In the genomic region with DNA sequence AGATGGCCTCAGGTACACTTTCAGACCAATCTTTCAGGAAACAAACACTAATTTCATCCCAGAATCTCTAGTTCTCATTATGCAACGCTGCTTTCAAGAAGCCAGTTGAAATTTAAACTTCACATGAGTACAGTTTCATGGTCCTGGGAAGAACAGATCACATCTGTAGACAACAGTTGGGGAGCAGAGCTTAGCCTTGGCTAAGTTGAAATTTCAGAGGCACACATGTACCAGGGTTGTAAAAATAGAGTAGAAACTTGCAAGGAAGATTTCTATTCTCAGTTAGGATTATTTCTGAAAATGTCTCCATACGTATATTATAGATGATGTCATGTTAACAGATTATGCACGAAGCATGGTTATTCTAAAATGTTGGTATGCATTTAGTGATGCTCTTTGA, we compare ENCODE assay signal across 20 mouse cellular contexts.
DNase-seq lines count a peak whose midpoint lies in the region; ATAC-seq and TF ChIP-seq lines count a peak whose summit lies in the region.
"Had no signal": no experiment of that assay in that cellular context is flagged by ENCODE, and none has a peak within 500 bp of the region (broad histone marks: within the 10 kb centered on the region; RNA-seq: fewer than 3 reads in every experiment).

No protein-coding gene starts in this region.

- intact Hi-C loops in left cerebral cortex, adult 2 months (cut with DNase I), result loop anchor here (5.0 to 10.0 kb wide), 3 partner anchors 184 to 574 kb away; no protein-coding TSS in a partner anchor
- intact Hi-C loops in left cerebral cortex, postnatal 10 days (cut with DNase I), result no loop called here

- DNase-seq in frontal cortex, postnatal 36 days (ENCODE audit: low spot score in 2 of 2), result no peak
- no peak for DNase-seq in left cerebral cortex, adult 2 months (ENCODE audit: extremely low spot score in 1 of 2, low spot score in 2 of 2)
- DNase-seq in left cerebral cortex, postnatal 10 days (ENCODE audit: extremely low spot score in 1 of 2, low spot score in 2 of 2), result no peak
- peak; percentile 47 for DNase-seq in brain, adult 2 months (ENCODE audit: low read depth, low spot score)
- DNase-seq in ovary, postnatal 36 days (ENCODE audit: low spot score), result no peak
- DNase-seq: adrenal gland, adult 2 months; adrenal gland, adult 8-10 months; adrenal gland, postnatal 10 days; adrenal gland, postnatal 14 days; adrenal gland, postnatal 25 days; adrenal gland, postnatal 36 days; B cell, adult 2 months; cerebellum, adult 11 months; cerebellum, adult 11-12 months; cerebellum, adult 18-20 months; cerebellum, adult 2 months had no signal

- H3K4me3 ChIP-seq in left cerebral cortex, adult 2 months, result no peak overlapping the region

- peak overlapping the region; percentile 55; the same call in 1 of the 2 replicates for H3K27ac ChIP-seq in left cerebral cortex, adult 2 months

- TF ChIP-seq CTCF in left cerebral cortex, adult 2 months (IDR thresholded peaks at IDR 0.05), result no peak

- peak; percentile 82 for ATAC-seq in frontal cortex, adult (ENCODE audit: low TSS enrichment)
- ATAC-seq: activated CD4-positive, CD25-positive, alpha-beta regulatory T cell, adult 4 months; CD4-positive, CD25-positive, alpha-beta regulatory T cell, adult 4 months; Patski had no signal
